Mouse (Mus musculus) hindbrain, embryonic 13.5 days (tissue): ENCODE measurements around the gene Gm28363. TPM values are rescaled to one million over a fixed set of nuclear protein-coding genes. Genes with fewer than 3 reads are reported as not detected.
"Not testable (repeated sequence)": the region's sequence is repeated elsewhere in the genome, so short reads cannot be mapped to it uniquely, and the experiment has no call there.

Experiments
- ATAC-seq: fragments of 200-750 bp; cut with Nextera tagmentation; 2 replicates; pipeline ENCODE4 v1.8.0; 2017; ENCODE audit warnings: moderate TSS enrichment; ENCODE audit not compliant: low FRiP score
- H3K27ac ChIP-seq: fragments of 300-500 bp; sonication (generic); 2 replicates; pipeline ENCODE4 v1.5.1; 2015; ENCODE audit warnings: inconsistent platforms, mild to moderate bottlenecking, moderate library complexity
- H3K27me3 ChIP-seq: fragments of 300-500 bp; sonication (generic); 2 replicates; pipeline ENCODE4 v1.6.1; 2015; ENCODE audit warnings: mild to moderate bottlenecking, inconsistent platforms
- H3K36me3 ChIP-seq: fragments of 300-500 bp; sonication (generic); 2 replicates; pipeline ENCODE4 v1.6.1; 2015; ENCODE audit warnings: mild to moderate bottlenecking, inconsistent platforms
- H3K4me1 ChIP-seq: fragments of 300-500 bp; sonication (generic); replicated peaks from 2 replicates; pipeline ENCODE4 v1.6.1; 2015; ENCODE audit warnings: inconsistent platforms
- H3K4me2 ChIP-seq: fragments of 300-500 bp; sonication (generic); 2 replicates; pipeline ENCODE4 v1.6.1; 2015; ENCODE audit warnings: inconsistent platforms, mild to moderate bottlenecking, moderate library complexity
- H3K4me3 ChIP-seq: fragments of 300-500 bp; sonication (generic); 2 replicates; pipeline ENCODE4 v1.5.1; 2015; ENCODE audit warnings: mild to moderate bottlenecking, inconsistent platforms
- H3K9ac ChIP-seq: fragments of 300-500 bp; sonication (generic); 2 replicates; pipeline ENCODE4 v1.6.1; 2015; ENCODE audit warnings: mild to moderate bottlenecking, inconsistent platforms
- H3K9me3 ChIP-seq: fragments of 300-500 bp; sonication (generic); 2 replicates; pipeline ENCODE4 v1.6.1; 2016; ENCODE audit warnings: inconsistent platforms
- WGBS: fragments of 180-500 bp; shearing (Covaris S2); methylation state at CpG from one replicate; pipeline ENCODE4 v1.1.7; 2015; 5-methylcytosine and 5-hydroxymethylcytosine counted together
- polyA plus RNA-seq: library from polyadenylated mRNA; unstranded; fragments of >200 nt; fragmentation: Nextera tagmentation; extraction: Ambion mirVana; gene quantifications from 2 replicates; pipeline ENCODE4 v1.2.1, GENCODE M21; 2015

Gm28363 gene
- polyA plus RNA-seq = not detected in 2 replicates

GRCm38 (mm10) chr1:117696831-117697230 lies at the start of gene Gm28363:
Gene Gm28363 (plus strand): TSS chr1:117697131.
- not testable (repeated sequence) for H3K4me3 ChIP-seq, H3K36me3 ChIP-seq, H3K27ac ChIP-seq, H3K27me3 ChIP-seq, H3K9me3 ChIP-seq, H3K9ac ChIP-seq, ATAC-seq, H3K4me1 ChIP-seq, H3K4me2 ChIP-seq
- WGBS = 72% methylated on average over 2 of the region's 2 CpGs

DNA sequence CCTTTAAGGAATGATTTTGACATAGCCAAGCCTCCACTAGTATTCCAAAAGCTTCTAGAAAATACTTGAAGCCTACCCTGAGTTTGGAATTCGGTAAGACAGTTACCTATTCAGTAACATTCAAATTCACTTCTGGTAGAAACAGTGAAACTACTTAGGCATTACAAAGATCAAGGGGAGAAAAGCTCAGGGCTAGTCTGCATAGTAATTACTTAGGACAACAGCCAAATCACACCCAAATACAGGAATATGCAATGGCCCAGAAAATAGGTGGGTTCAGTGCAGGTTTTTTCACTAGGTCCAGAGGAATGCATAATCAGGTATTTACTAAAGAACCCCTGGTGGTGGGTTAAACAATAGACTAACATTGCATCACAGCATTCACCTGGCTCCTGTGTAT lies 46.7 kb upstream of the Gm28363 start:
- WGBS = 72% methylated on average over 1 of the region's 1 CpGs
- not testable (repeated sequence) for ATAC-seq, H3K36me3 ChIP-seq, H3K4me2 ChIP-seq, H3K4me3 ChIP-seq, H3K9me3 ChIP-seq, H3K27ac ChIP-seq, H3K27me3 ChIP-seq, H3K9ac ChIP-seq, H3K4me1 ChIP-seq

Other genes starting within 250 kb of the Gm28363 start
- gene B020011L13Rik, start 84.0 kb downstream of the Gm28363 start, polyA plus RNA-seq = not detected in 2 replicates
- gene Gm28360, start 132.9 kb downstream of the Gm28363 start, polyA plus RNA-seq = not detected in 2 replicates
- not detected in 2 replicates for gene Gm28168, start 230.9 kb downstream of the Gm28363 start, polyA plus RNA-seq